Mouse (Mus musculus): ENCODE results near the gene Gtpbp1. TPM values are rescaled to one million over a fixed set of nuclear protein-coding genes. Genes with fewer than 3 reads are reported as not detected.

Gene Gtpbp1
- total and polyA plus RNA-seq, 3 experiments, result 25.3 to 45.3 (median 34.2) TPM

GRCm38 (mm10) chr15:79740739-79741138 is 50.1 kb downstream of the Gtpbp1 start:
- dilution Hi-C loops (cut with MboI; ENCODE audit: extremely low pct_ligation_motif_present, extremely low pct_unique_long_range_greater_than_20kb, low sequenced_read_pairs), result no loop called here
- no peaks in the 10 kb centered on the region for H3K9me3 ChIP-seq (replicated peaks; ENCODE audit: low read length)
- DNase-seq (ENCODE audit: extremely low read depth), result no peak
- no peaks in the 10 kb centered on the region for H3K79me2 ChIP-seq (replicated peaks; ENCODE audit: control insufficient read depth, extremely low read depth, insufficient read depth, poor library complexity, severe bottlenecking)
- in situ Hi-C loops (cut with MboI; ENCODE audit: low pct_ligation_motif_present, low pct_unique_long_range_greater_than_20kb, low sequenced_read_pairs), result loop anchor here (10.0 kb wide), 1 partner anchor 354 kb away; the partner anchor contains the start of genes Rpl3 and Syngr1
- H3K36me3 ChIP-seq (replicated peaks in 1 of 2; ENCODE audit: control insufficient read depth in 1 of 2, insufficient read depth in 1 of 2, low read length in 1 of 2), result peaks cover 35 to 59% of the 10 kb centered on the region in 2 experiments
- peaks cover 21 to 47% of the 10 kb centered on the region in 2 experiments for H3K4me1 ChIP-seq (ENCODE audit: control insufficient read depth in 1 of 2, insufficient read depth in 2 of 2)
- H3K9ac ChIP-seq (ENCODE audit: insufficient read depth, low read depth), result no peak overlapping the region
- H3K4me2 ChIP-seq (ENCODE audit: insufficient read depth, low read depth, poor library complexity, severe bottlenecking), result peak overlapping the region; percentile 62; the same call in 1 of the 2 replicates
- H3K27me3 ChIP-seq (replicated peaks), result no peaks in the 10 kb centered on the region
- no peak for TF ChIP-seq MAFK (IDR thresholded peaks at IDR 0.05; ENCODE audit: insufficient replicate concordance, low read length)
- TF ChIP-seq E2F4 (IDR thresholded peaks at IDR 0.05; ENCODE audit: insufficient replicate concordance, low read depth, low read length), result no peak
- TF ChIP-seq MAZ (IDR thresholded peaks at IDR 0.05; ENCODE audit: low read depth, low read length), result no peak
- TF ChIP-seq HCFC1 (IDR thresholded peaks at IDR 0.05; ENCODE audit: low read depth, low read length), result no peak
- no peak for TF ChIP-seq USF2 (conservative IDR thresholded peaks at IDR 0.05; ENCODE audit: low read depth, low read length)
- TF ChIP-seq RAD21 (IDR thresholded peaks at IDR 0.05; ENCODE audit: low read depth, low read length), result no peak
- TF ChIP-seq NELFE (IDR thresholded peaks at IDR 0.05; ENCODE audit: low read depth, low read length), result no peak
- TF ChIP-seq JUN (IDR thresholded peaks at IDR 0.05; ENCODE audit: insufficient read depth, low read depth, low read length), result no peak
- no peak for TF ChIP-seq MYC (IDR thresholded peaks at IDR 0.05; ENCODE audit: low read depth, low read length)
- TF ChIP-seq CHD2 (IDR thresholded peaks at IDR 0.05; ENCODE audit: low read length), result no peak
- TF ChIP-seq UBTF (IDR thresholded peaks at IDR 0.05; ENCODE audit: low read depth, low read length), result no peak
- TF ChIP-seq ZKSCAN1 (IDR thresholded peaks at IDR 0.05; ENCODE audit: borderline replicate concordance, low read depth, low read length), result no peak
- TF ChIP-seq JUND (conservative IDR thresholded peaks at IDR 0.05; ENCODE audit: low read depth, low read length), result no peak
- TF ChIP-seq KAT2A (IDR thresholded peaks at IDR 0.05; ENCODE audit: insufficient replicate concordance, low read length), result no peak
- no peak for TF ChIP-seq SIN3A (IDR thresholded peaks at IDR 0.05; ENCODE audit: low read length)
- TF ChIP-seq ZC3H11A (IDR thresholded peaks at IDR 0.05; ENCODE audit: low read depth, low read length), result no peak
- H3K4me3 ChIP-seq (replicated peaks in 1 of 3; ENCODE audit: low read depth in 2 of 3, low read length in 2 of 3, poor library complexity in 1 of 3), result no peak overlapping the region
- no peak overlapping the region for H3K27ac ChIP-seq (ENCODE audit: insufficient read depth, low read depth)

GRCm38 (mm10) chr15:79741173-79741858 is 50.7 kb downstream of the Gtpbp1 start:
- no peaks in the 10 kb centered on the region for H3K9me3 ChIP-seq (replicated peaks; ENCODE audit: low read length)
- DNase-seq (ENCODE audit: extremely low read depth), result peak; percentile 59
- no peaks in the 10 kb centered on the region for H3K79me2 ChIP-seq (replicated peaks; ENCODE audit: control insufficient read depth, extremely low read depth, insufficient read depth, poor library complexity, severe bottlenecking)
- peak overlapping the region; percentile 92 for H3K9ac ChIP-seq (ENCODE audit: insufficient read depth, low read depth)
- TF ChIP-seq ELF1 (IDR thresholded peaks at IDR 0.05; ENCODE audit: low read depth, low read length) (peak; percentile 67), BHLHE40 (IDR thresholded peaks at IDR 0.05; ENCODE audit: low read depth, low read length) (no peak), RAD21 (IDR thresholded peaks at IDR 0.05; ENCODE audit: low read depth, low read length) (no peak)
- H3K4me2 ChIP-seq (ENCODE audit: insufficient read depth, low read depth, poor library complexity, severe bottlenecking), result peak overlapping the region; percentile 62
- dilution Hi-C loops (cut with MboI; ENCODE audit: extremely low pct_ligation_motif_present, extremely low pct_unique_long_range_greater_than_20kb, low sequenced_read_pairs) (no loop called here), in situ Hi-C loops (cut with MboI; ENCODE audit: low pct_ligation_motif_present, low pct_unique_long_range_greater_than_20kb, low sequenced_read_pairs) (loop anchor here (10.0 kb wide), 1 partner anchor 353 kb away; the partner anchor contains the start of genes Rpl3 and Syngr1)
- peaks cover 23 to 52% of the 10 kb centered on the region in 2 experiments for H3K4me1 ChIP-seq (ENCODE audit: control insufficient read depth in 1 of 2, insufficient read depth in 2 of 2)
- H3K27me3 ChIP-seq (replicated peaks), result no peaks in the 10 kb centered on the region
- peak overlapping the region; percentile 72 to 94 (median 85) for H3K4me3 ChIP-seq (replicated peaks in 1 of 3; ENCODE audit: low read depth in 2 of 3, low read length in 2 of 3, poor library complexity in 1 of 3)
- H3K36me3 ChIP-seq (replicated peaks in 1 of 2; ENCODE audit: control insufficient read depth in 1 of 2, insufficient read depth in 1 of 2, low read length in 1 of 2), result peaks cover 34 to 60% of the 10 kb centered on the region in 2 experiments
- H3K27ac ChIP-seq (ENCODE audit: insufficient read depth, low read depth), result no peak overlapping the region

All from CH12.LX (cell line).